Mouse (Mus musculus) frontal cortex, postnatal 10 days (tissue): ENCODE measurements around the gene Pon1.

Experiments used
- DNase-seq, 2 experiments: peaks; one replicate each; pipeline ENCODE4 v3.0.0; 2022; ENCODE audit warnings: low spot score in 2 of 2, mixed read lengths in 1 of 2

Gene Pon1

DNA sequence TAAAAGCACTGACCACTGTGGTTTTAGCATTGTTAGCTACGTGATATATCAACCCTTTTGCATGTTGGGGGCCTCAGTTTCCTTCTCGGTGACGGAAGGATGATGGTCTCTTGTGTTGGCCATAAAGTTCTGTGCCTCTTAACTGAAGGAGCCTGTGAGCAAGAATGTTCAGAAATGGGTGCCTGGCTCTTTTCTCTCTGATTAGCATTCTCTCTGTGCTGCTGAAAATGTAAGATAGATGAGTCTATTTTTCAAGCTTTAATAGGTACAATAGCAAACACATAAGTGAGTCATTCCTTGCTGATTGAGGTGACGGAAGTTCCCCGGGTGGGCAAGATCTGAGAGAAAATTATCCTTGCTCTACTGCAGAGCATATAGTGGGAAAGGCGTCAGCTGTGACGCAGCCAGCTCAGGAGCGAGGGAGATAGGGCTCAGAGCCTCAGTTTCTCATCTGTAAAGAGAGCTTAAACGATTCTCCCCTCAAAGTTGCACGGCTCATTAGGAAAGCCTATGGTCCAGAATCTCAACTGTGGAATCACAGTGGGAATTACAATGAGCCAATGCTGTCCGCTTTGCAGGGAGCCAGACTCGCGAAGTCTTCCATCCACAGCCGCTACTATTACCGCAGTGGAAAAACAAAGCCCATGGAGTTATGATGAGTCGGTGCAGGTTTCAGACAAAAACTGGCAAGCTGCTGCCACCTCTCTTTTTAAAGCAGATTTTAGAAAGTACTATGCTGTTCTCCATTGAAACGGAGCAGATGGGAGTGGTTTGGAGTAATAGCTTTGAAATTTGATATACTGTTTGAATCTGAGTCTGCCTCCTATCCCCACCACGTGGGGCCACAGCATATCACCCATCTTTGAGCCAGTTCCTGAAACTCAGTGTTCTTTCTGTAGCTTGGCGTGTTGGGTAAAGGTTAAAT is 15.5 kb downstream of the Pon1 start:
- no peak for DNase-seq

DNA sequence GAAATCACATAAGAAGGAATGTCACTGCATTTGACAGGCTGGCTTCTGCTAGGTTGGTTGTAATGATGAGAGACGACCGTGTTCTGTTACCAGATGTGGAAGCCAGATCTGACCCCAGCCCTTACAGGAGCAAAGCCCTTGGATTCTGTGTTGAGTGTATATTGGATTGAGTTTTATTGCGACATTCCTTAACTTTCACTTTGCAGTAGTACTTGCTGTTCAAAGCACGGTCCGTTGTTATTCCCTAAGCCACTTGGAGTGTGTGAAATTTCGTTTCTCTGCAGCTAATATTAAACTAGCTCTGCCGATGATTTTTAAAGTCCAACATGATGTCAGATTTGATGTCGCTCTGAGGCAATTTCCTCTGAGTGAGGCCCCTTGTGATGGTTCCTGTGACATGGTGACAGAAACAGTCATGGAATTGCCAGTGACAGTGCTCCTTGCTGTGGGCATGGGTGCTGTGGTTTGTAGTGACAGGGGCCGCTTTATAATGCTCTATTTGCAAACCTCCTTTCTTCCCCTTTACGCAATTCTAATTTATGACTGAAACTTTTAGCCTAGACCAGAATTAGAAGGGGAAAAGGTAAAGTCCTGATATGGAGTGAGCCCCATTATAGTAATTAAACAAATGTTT is 19.4 kb downstream of the Pon1 start:
- no peak for DNase-seq

- DNase-seq = no peak
Measured at GRCm38 (mm10) chr6:5172571-5172970, 21.2 kb downstream of the Pon1 start.

- no peak for DNase-seq
Measured at GRCm38 (mm10) chr6:5171418-5171817, 22.3 kb downstream of the Pon1 start.

DNA sequence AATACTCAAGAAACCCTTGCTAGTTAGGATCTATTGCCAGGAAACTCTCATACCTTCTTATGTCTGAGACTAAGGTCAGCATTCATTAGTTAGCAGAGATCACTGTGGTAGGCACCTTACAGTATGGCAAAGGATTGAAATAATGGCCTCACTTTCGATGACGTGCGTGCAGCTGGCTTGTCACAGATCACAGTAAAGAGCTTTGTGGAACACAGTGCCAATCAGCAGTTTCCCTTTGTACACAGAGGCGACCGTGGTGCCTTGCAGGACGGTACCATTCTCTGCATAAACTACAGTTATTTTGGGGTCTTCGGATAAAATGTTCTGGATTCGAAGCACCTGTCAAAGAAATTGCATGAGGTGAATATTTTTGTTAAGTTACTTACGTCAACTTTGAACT is 25.6 kb downstream of the Pon1 start:
- DNase-seq = no peak

DNA sequence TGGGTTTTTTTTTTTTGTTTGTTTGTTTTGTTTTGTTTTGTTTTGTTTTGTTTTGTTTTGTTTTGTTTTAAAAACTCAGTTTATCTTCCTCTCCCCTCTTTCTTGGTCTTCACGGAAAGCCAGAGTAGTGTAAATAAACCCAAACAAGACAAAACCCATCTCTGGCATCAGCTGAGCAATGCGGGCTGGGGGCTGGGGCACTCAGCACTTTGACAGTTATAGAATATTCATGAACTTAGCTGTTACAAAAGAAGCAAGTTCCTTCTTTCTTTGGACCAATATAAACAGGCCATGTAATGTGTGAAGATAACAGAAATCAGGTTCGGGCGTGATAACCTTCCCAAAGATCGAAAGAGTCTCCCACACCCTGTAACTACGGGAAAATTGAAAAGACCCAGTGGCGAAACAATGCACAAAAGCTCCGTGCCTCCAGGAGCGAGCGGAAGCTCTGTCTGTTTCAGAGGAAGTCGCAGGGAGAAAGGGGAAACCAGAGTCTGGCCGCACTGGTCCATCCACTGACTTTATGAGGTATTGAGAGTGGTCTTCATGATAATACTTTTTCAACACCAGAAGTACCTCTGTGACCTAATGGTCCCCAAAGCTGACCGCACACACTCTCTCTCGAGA is 26.6 kb downstream of the Pon1 start:
- DNase-seq = no peak

DNA sequence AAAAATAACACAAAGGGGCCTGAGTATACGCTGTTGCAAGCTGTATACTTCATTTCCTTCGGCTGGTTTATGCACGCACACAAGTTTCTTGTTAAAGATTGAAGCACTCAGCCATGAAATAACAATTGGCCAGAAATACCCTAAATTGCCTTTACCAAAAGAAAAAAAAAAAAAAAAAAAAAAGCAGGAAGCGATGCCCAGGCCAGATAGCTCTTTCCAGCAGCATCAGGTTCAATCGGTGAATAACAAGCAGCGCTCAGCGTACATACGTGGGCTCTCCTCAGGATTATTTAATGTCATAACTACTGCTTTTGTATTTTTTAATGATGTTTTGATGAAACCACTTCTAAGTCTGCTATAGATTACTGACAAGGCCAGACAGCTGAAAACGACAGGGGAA is 28.9 kb downstream of the Pon1 start:
- no peak for DNase-seq

GRCm38 (mm10) chr6:5163507-5164144 is 30.1 kb downstream of the Pon1 start:
- DNase-seq = no peak

DNA sequence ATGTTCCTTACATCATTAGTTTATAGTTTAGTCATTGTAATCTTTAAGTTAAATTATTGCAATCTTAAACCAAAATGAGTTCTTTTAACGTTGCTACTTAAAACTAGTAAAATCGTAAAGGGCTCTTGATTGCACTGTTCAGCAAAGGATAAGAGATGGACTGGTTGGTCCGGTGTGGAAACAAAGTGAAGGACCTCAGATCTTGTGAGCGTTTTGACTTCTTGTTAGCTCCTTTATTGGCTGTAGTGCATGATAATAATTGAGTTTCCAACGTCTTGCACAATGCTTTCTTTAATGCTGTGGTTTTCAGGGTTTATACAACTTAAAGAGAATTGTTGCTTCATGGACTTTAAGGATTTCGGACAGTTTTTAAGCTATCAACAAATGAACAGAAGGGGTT is 31.7 kb downstream of the Pon1 start:
- DNase-seq = no peak

GRCm38 (mm10) chr6:5159385-5159791 is 34.4 kb downstream of the Pon1 start:
- no peak for DNase-seq

GRCm38 (mm10) chr6:5156541-5157425 is 37.0 kb downstream of the Pon1 start:
- no peak for DNase-seq

DNA sequence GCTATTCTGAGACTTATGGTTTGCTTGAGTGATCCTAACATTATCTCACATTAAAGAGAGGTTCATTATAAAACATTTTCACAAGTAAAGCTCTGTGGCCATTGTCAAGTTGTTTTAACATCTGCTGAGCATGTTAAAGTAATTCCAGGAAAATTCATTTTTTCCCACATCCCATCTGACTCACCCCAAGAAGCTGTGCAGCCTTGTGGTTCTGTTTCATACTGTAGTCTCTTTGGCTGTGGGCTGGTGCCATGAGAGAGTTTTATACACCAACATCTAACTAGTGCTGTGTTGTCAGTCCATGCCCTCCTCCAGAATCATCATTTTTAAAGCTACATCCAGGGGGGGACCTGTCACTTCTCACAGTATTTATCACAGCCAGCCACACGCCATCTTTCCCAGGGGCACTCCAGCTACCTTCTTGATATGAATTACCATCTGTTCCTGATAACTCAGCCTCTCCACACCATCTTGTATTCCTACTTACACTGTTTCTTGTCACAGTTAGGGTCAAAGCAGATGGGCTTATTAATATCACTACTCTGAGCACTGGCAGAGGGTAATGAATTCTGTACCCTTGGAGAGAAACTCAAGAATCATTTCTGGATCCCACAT is 38.3 kb downstream of the Pon1 start:
- DNase-seq = no peak

DNA sequence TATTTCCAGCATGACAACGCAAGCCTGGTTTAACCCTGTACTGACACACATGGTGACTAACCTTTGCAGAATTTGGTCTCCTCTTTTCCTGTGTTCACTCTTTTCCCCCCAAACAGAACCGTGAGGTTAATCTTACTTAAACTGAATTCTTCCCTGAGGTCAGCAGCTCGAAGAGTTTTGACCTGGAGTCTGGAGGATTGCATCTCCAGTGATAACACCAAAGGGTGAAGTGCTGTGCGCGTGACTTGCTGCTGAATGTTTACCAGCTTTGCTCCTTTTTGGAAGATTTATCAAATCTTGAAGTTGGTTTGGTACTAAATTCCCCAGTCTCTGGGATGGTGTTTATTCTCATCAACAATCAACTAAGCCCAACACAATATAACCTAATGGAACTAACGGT is 39.0 kb downstream of the Pon1 start:
- no peak for DNase-seq

GRCm38 (mm10) chr6:5152185-5152584 is 41.6 kb downstream of the Pon1 start:
- DNase-seq = no peak

DNA sequence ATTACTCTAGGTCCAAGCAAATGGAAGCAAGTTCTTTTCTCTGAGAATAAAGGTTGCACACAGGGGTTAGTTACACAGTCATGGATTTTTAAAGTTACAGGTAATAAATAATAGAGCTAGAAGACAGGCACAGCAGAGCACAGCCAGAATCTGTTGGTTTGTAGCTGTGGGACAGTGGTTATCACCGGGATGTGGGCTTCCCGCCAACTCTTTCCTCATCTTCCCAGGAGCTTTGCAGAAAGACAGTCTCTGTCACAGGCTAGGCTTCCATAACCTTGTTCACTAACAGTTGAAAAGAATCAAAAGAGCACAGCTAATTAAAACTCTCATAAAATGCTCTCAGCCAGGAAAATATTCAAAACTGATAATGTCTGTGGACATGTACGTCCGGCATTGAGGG is 42.6 kb downstream of the Pon1 start:
- no peak for DNase-seq

GRCm38 (mm10) chr6:5149941-5150340 is 43.8 kb downstream of the Pon1 start:
- DNase-seq = no peak

DNA sequence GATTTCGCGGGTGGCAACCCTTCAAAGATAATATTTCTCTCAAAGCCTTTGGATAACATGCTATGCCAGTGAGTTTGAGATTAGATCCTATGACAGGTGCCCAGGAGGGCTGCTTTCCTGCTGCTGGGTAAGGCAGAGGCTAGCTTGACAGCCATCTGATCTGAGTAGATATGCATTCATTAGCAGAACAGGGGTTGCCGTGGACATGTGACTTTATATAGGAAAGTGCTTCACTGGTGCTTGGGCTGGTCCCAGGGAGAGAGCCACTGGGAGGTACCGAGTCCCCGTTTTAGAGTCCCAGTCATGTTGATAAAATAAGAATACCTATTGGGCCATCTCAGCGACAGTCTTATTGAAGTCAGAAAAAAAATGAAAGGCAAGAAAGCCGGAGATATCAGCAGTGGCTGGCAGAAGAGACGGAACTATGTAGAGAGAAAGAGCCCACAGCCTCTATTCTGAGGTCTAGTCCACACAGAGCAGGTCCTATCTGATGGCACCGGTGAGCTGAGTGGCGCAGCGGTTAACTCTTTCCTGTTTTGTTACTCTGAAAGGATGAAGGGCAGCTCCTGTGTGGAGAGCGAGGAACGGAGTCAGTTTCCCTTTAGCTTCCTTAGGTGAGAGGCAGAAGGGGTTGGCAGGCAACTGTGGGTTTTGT is 46.1 kb downstream of the Pon1 start:
- no peak for DNase-seq

GRCm38 (mm10) chr6:5139666-5140065 is 54.1 kb downstream of the Pon1 start:
- no peak for DNase-seq

DNA sequence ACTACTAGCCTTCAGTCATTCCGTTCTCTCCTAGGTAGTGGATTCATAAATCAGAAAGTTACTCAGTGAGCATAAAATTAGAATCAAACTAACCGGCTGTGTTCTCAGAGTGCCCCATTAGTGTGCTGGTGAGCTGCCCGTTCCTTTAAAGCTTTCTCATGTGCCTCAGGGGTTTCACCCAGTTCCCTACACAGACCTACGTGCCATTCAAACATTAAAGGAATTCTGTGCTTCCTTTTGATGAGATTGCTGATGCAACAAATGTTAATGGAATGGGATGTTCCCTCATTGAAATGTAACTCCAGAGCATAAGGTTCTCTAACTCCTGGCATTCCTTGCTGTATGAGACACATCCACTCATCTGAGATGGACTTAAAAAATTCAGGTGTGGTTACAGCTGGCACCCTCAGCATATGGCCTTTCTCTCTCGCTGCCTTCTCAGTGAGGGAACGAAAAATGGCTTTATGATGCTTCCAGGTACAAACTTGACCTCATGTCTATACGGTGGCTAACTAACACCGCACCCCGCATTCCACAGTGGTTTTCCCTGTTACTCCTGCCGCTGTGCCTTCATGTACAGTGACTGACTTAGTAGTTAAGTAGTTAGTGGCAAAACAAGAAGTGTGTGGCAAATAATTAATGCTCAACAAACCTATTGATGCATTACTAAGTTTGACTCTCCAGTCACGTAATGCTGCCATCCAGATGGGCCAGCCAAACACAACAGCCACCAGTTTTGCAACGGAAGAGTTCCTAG is 54.7 kb downstream of the Pon1 start:
- DNase-seq = no peak

DNA sequence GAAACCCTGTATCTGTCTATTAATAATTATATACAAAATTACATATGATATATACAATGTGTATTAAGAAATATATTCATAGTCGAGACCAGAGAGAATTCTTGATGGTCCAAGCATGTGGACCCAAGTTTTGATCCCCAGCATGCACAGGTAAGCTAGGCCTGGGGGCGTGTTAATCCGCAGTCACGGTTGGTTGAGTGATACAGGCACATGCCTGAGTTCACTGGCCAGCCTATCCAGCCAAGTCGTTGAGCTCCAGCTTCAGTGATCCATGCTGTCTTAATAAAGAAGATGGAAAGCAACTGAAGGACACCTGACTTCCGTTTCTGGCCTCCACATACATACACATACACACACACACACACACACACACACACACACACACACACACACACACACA is 57.7 kb downstream of the Pon1 start:
- DNase-seq = no peak
